Mouse (Mus musculus): ENCODE data around the gene Ephb2. TPM values are rescaled to one million over a fixed set of nuclear protein-coding genes. Genes with fewer than 3 reads are reported as not detected.

Ephb2 gene
- polyA plus RNA-seq, 1 experiment: not detected

- Histone ChIP-seq H3K9me3 (ENCODE audit: control insufficient read depth, low read length) (no peaks in the 10 kb centered on the region), H3K36me3 (ENCODE audit: control insufficient read depth) (no peaks in the 10 kb centered on the region), H3K27me3 (ENCODE audit: control insufficient read depth) (no peaks in the 10 kb centered on the region), H3K4me3 (replicated peaks) (no peak overlapping the region), H3K4me1 (ENCODE audit: control insufficient read depth) (no peaks in the 10 kb centered on the region)
- no peak for TF ChIP-seq GATA1 (IDR thresholded peaks at IDR 0.05; ENCODE audit: low read length)
- TF ChIP-seq TAL1 (IDR thresholded peaks at IDR 0.05; ENCODE audit: low read length): no peak
Measured at GRCm38 (mm10) chr4:136812543-136812942, 23.2 kb downstream of the Ephb2 start.

DNA sequence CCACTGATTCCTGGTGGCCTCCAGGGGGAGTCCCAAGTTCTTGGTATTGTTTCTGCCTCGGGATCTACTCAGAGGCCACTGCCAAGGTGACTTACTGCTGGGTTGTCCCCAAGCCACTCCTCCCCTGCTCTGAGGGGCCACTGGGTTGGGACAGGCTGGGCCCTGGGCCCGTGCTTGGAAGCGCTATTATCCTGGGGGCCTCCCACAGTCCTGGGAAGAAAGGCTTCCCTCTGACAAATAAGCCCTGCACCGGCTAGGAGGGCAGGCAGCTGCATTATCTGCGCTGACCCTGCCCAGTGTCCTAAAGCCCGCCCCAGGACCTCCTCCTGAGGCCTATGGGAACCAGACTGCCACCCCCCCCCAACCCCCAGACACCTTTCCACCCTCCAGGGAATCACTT is 24.2 kb downstream of the Ephb2 start:
- H3K36me3 ChIP-seq (ENCODE audit: control insufficient read depth): no peaks in the 10 kb centered on the region
- no peaks in the 10 kb centered on the region for H3K9me3 ChIP-seq (ENCODE audit: control insufficient read depth, low read length)
- TF ChIP-seq GATA1 (IDR thresholded peaks at IDR 0.05; ENCODE audit: low read length): no peak
- no peak for TF ChIP-seq TAL1 (IDR thresholded peaks at IDR 0.05; ENCODE audit: low read length)
- no peak overlapping the region for H3K4me3 ChIP-seq (replicated peaks)
- H3K4me1 ChIP-seq (ENCODE audit: control insufficient read depth): no peaks in the 10 kb centered on the region
- no peaks in the 10 kb centered on the region for H3K27me3 ChIP-seq (ENCODE audit: control insufficient read depth)

- Histone ChIP-seq H3K4me3 (replicated peaks) (no peak overlapping the region), H3K36me3 (ENCODE audit: control insufficient read depth) (no peaks in the 10 kb centered on the region), H3K9me3 (ENCODE audit: control insufficient read depth, low read length) (no peaks in the 10 kb centered on the region), H3K27me3 (ENCODE audit: control insufficient read depth) (no peaks in the 10 kb centered on the region; the same call in 1 of the 2 replicates), H3K4me1 (ENCODE audit: control insufficient read depth) (no peaks in the 10 kb centered on the region)
- TF ChIP-seq GATA1 (IDR thresholded peaks at IDR 0.05; ENCODE audit: low read length) (no peak), TAL1 (IDR thresholded peaks at IDR 0.05; ENCODE audit: low read length) (no peak)
Measured at GRCm38 (mm10) chr4:136808478-136808877, 27.3 kb downstream of the Ephb2 start.

GRCm38 (mm10) chr4:136807448-136808009 is 28.3 kb downstream of the Ephb2 start:
- TF ChIP-seq TAL1 (IDR thresholded peaks at IDR 0.05; ENCODE audit: low read length) (no peak), GATA1 (IDR thresholded peaks at IDR 0.05; ENCODE audit: low read length) (no peak)
- no peaks in the 10 kb centered on the region; the same call in 1 of the 2 replicates for H3K27me3 ChIP-seq (ENCODE audit: control insufficient read depth)
- H3K9me3 ChIP-seq (ENCODE audit: control insufficient read depth, low read length): no peaks in the 10 kb centered on the region
- no peaks in the 10 kb centered on the region for H3K36me3 ChIP-seq (ENCODE audit: control insufficient read depth)
- no peaks in the 10 kb centered on the region for H3K4me1 ChIP-seq (ENCODE audit: control insufficient read depth)
- H3K4me3 ChIP-seq (replicated peaks): no peak overlapping the region

GRCm38 (mm10) chr4:136806254-136806653 is 29.5 kb downstream of the Ephb2 start:
- Histone ChIP-seq H3K9me3 (ENCODE audit: control insufficient read depth, low read length) (no peaks in the 10 kb centered on the region), H3K4me1 (ENCODE audit: control insufficient read depth) (no peaks in the 10 kb centered on the region), H3K27me3 (ENCODE audit: control insufficient read depth) (peaks cover 2% of the 10 kb centered on the region; the same call in 1 of the 2 replicates), H3K36me3 (ENCODE audit: control insufficient read depth) (no peaks in the 10 kb centered on the region), H3K4me3 (replicated peaks) (no peak overlapping the region)
- TF ChIP-seq TAL1 (IDR thresholded peaks at IDR 0.05; ENCODE audit: low read length) (no peak), GATA1 (IDR thresholded peaks at IDR 0.05; ENCODE audit: low read length) (no peak)

DNA sequence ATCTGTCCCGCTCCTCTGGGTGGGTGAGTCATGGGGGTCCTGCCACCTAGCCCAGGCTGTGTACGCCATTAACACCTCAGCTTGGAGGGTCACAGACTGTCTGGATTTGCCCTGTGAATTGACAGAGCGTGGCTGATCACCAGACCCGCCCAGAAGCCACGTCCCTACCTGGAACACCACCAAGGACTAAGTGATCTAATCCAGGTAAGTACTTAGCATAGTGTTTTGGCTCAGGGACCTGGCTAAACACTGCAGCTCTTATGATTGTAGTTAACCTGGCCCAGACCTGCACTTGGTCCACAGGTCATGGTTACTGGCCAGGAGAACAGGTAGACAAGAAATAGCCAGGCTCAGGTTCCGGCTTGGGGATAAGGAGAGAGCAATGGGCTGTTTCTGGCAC is 31.4 kb downstream of the Ephb2 start:
- Histone ChIP-seq H3K4me1 (ENCODE audit: control insufficient read depth) (no peaks in the 10 kb centered on the region), H3K9me3 (ENCODE audit: control insufficient read depth, low read length) (no peaks in the 10 kb centered on the region), H3K27me3 (ENCODE audit: control insufficient read depth) (peaks cover 2% of the 10 kb centered on the region; the same call in 1 of the 2 replicates), H3K36me3 (ENCODE audit: control insufficient read depth) (no peaks in the 10 kb centered on the region), H3K4me3 (replicated peaks) (no peak overlapping the region)
- TF ChIP-seq GATA1 (IDR thresholded peaks at IDR 0.05; ENCODE audit: low read length) (no peak), TAL1 (IDR thresholded peaks at IDR 0.05; ENCODE audit: low read length) (no peak)

- peaks cover 9% of the 10 kb centered on the region for H3K27me3 ChIP-seq (ENCODE audit: control insufficient read depth)
Measured at GRCm38 (mm10) chr4:136802446-136802845, 33.3 kb downstream of the Ephb2 start.

DNA sequence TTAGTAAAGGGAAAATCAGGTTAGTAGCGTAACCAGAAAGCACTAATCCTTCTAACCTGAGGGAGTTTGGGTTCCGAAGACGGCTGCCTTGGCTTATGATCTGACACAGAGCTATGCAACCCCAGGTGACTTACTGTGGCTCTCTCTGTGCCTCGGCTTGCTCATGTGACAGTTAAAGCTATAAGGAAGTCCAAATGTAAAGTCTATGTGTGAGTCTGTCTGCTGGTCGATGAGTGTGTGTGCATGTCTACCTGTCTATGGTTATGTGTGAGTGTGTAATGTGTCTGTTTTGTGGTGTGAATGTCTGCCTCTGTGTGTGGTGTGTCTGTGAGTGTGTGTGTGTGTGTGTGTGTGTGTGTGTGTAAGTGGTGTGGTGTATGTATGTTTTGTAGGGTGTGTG is 33.8 kb downstream of the Ephb2 start:
- Histone ChIP-seq H3K4me3 (replicated peaks) (no peak overlapping the region), H3K36me3 (ENCODE audit: control insufficient read depth) (no peaks in the 10 kb centered on the region), H3K27me3 (ENCODE audit: control insufficient read depth) (peaks cover 11% of the 10 kb centered on the region), H3K4me1 (ENCODE audit: control insufficient read depth) (peaks cover 1% of the 10 kb centered on the region; the same call in 1 of the 2 replicates), H3K9me3 (ENCODE audit: control insufficient read depth, low read length) (no peaks in the 10 kb centered on the region)
- TF ChIP-seq GATA1 (IDR thresholded peaks at IDR 0.05; ENCODE audit: low read length) (no peak), TAL1 (IDR thresholded peaks at IDR 0.05; ENCODE audit: low read length) (no peak)

More at GRCm38 (mm10) chr4:136802446-136802845, 33.3 kb downstream of the Ephb2 start:
- Histone ChIP-seq H3K9me3 (ENCODE audit: control insufficient read depth, low read length) (no peaks in the 10 kb centered on the region), H3K4me3 (replicated peaks) (no peak overlapping the region), H3K4me1 (ENCODE audit: control insufficient read depth) (peaks cover 1% of the 10 kb centered on the region; the same call in 1 of the 2 replicates), H3K36me3 (ENCODE audit: control insufficient read depth) (no peaks in the 10 kb centered on the region)
- TF ChIP-seq GATA1 (IDR thresholded peaks at IDR 0.05; ENCODE audit: low read length) (no peak), TAL1 (IDR thresholded peaks at IDR 0.05; ENCODE audit: low read length) (no peak)

GRCm38 (mm10) chr4:136801463-136801862 is 34.3 kb downstream of the Ephb2 start:
- Histone ChIP-seq H3K4me3 (replicated peaks) (no peak overlapping the region), H3K36me3 (ENCODE audit: control insufficient read depth) (no peaks in the 10 kb centered on the region), H3K4me1 (ENCODE audit: control insufficient read depth) (peaks cover 1% of the 10 kb centered on the region; the same call in 1 of the 2 replicates), H3K27me3 (ENCODE audit: control insufficient read depth) (peaks cover 11% of the 10 kb centered on the region), H3K9me3 (ENCODE audit: control insufficient read depth, low read length) (no peaks in the 10 kb centered on the region)
- TF ChIP-seq TAL1 (IDR thresholded peaks at IDR 0.05; ENCODE audit: low read length): no peak
- TF ChIP-seq GATA1 (IDR thresholded peaks at IDR 0.05; ENCODE audit: low read length): no peak
